Mouse (Mus musculus): ENCODE measurements around the gene Cdhr2. TPM values are rescaled to one million over a fixed set of nuclear protein-coding genes. Genes with fewer than 3 reads are reported as not detected.

The Cdhr2 gene
- total RNA-seq, 2 experiments from 2014 or later: not detected

GRCm38 (mm10) chr13:54748721-54749060 is 47.4 kb downstream of the Cdhr2 start:
- ATAC-seq (replicated peaks; ENCODE audit: low FRiP score, poor library complexity, severe bottlenecking): no peak

GRCm38 (mm10) chr13:54749061-54749863 is 48.0 kb downstream of the Cdhr2 start:
- no peak for ATAC-seq (replicated peaks; ENCODE audit: low FRiP score, poor library complexity, severe bottlenecking)

GRCm38 (mm10) chr13:54749864-54750411 is 48.7 kb downstream of the Cdhr2 start, which contains the start of gene Gprin1:
Gene Gprin1, minus strand, starts transcription at chr13:54749874.
- ATAC-seq (replicated peaks; ENCODE audit: low FRiP score, poor library complexity, severe bottlenecking): no peak

- ATAC-seq (replicated peaks; ENCODE audit: low FRiP score, poor library complexity, severe bottlenecking): no peak
These were observed 49.4 kb downstream of the Cdhr2 start for GRCm38 (mm10) chr13:54750699-54751098.

GRCm38 (mm10) chr13:54752656-54753055 is 51.4 kb downstream of the Cdhr2 start:
- no peak for ATAC-seq (replicated peaks; ENCODE audit: low FRiP score, poor library complexity, severe bottlenecking)

- no peak for ATAC-seq (replicated peaks; ENCODE audit: low FRiP score, poor library complexity, severe bottlenecking)
These were observed 52.5 kb downstream of the Cdhr2 start for GRCm38 (mm10) chr13:54753733-54754132.

- ATAC-seq (replicated peaks; ENCODE audit: low FRiP score, poor library complexity, severe bottlenecking): no peak
These were observed 53.2 kb downstream of the Cdhr2 start for GRCm38 (mm10) chr13:54754169-54755080.

GRCm38 (mm10) chr13:54755201-54755830 is 54.1 kb downstream of the Cdhr2 start:
- ATAC-seq (replicated peaks; ENCODE audit: low FRiP score, poor library complexity, severe bottlenecking): no peak

- no peak for ATAC-seq (replicated peaks; ENCODE audit: low FRiP score, poor library complexity, severe bottlenecking)
These were observed 55.0 kb downstream of the Cdhr2 start for GRCm38 (mm10) chr13:54756156-54756712.

- no peak for ATAC-seq (replicated peaks; ENCODE audit: low FRiP score, poor library complexity, severe bottlenecking)
These were observed 56.0 kb downstream of the Cdhr2 start for GRCm38 (mm10) chr13:54757093-54757830.

- ATAC-seq (replicated peaks; ENCODE audit: low FRiP score, poor library complexity, severe bottlenecking): peak; percentile 64; the same call in 1 of the 2 replicates
These were observed 56.9 kb downstream of the Cdhr2 start for GRCm38 (mm10) chr13:54758045-54758755.

- ATAC-seq (replicated peaks; ENCODE audit: low FRiP score, poor library complexity, severe bottlenecking): no peak
These were observed 57.7 kb downstream of the Cdhr2 start for GRCm38 (mm10) chr13:54758756-54759470.

- ATAC-seq (replicated peaks; ENCODE audit: low FRiP score, poor library complexity, severe bottlenecking): no peak
These were observed 58.2 kb downstream of the Cdhr2 start for GRCm38 (mm10) chr13:54759496-54759895.

GRCm38 (mm10) chr13:54760164-54760795 is 59.0 kb downstream of the Cdhr2 start:
- ATAC-seq (replicated peaks; ENCODE audit: low FRiP score, poor library complexity, severe bottlenecking): no peak

GRCm38 (mm10) chr13:54760906-54761305 is 59.6 kb downstream of the Cdhr2 start:
- ATAC-seq (replicated peaks; ENCODE audit: low FRiP score, poor library complexity, severe bottlenecking): no peak

- ATAC-seq (replicated peaks; ENCODE audit: low FRiP score, poor library complexity, severe bottlenecking): no peak
These were observed 64.3 kb downstream of the Cdhr2 start for GRCm38 (mm10) chr13:54765281-54766191.
